Mouse (Mus musculus) megakaryocyte, embryonic 14.5 days (primary cell): Measurements from ENCODE around the gene Lrrc45. TPM values are rescaled to one million over a fixed set of nuclear protein-coding genes. Genes with fewer than 3 reads are reported as not detected.
"Not testable (repeated sequence)": the region's sequence is repeated elsewhere in the genome, so short reads cannot be mapped to it uniquely, and the experiment has no call there.

Source experiments
- H3K27me3 ChIP-seq: replicated peaks from 2 replicates; pipeline ENCODE3; 2012; ENCODE audit warnings: inconsistent platforms
- H3K36me3 ChIP-seq: replicated peaks from 2 replicates; pipeline ENCODE3; 2012; ENCODE audit warnings: low read length, inconsistent platforms, mixed read lengths
- H3K4me1 ChIP-seq: 2 replicates; pipeline ENCODE4 v1.6.1; 2012; ENCODE audit warnings: inconsistent platforms
- H3K4me3 ChIP-seq: replicated peaks from 2 replicates; pipeline ENCODE3; 2012; ENCODE audit warnings: moderate library complexity, mild to moderate bottlenecking, inconsistent platforms
- H3K9me3 ChIP-seq: 2 replicates; pipeline ENCODE4 v1.6.1; 2012; ENCODE audit warnings: inconsistent platforms
- FLI1 ChIP-seq: IDR thresholded peaks from 2 replicates; pipeline ENCODE4 v1.6.1; 2012; ENCODE audit warnings: low read length, inconsistent platforms, mixed read lengths
- GATA1 ChIP-seq: IDR thresholded peaks from 3 replicates; pipeline ENCODE4 v1.6.1; 2012; ENCODE audit warnings: mixed read lengths, low read length, inconsistent platforms, borderline replicate concordance
- polyA plus RNA-seq: library from polyadenylated mRNA; stranded (reverse); fragments of >175 nt; gene quantifications from 2 replicates; pipeline ENCODE4 v1.2.3, GENCODE M21; 2012; ENCODE audit warnings: low replicate concordance; ENCODE audit not compliant: insufficient read depth

The Lrrc45 gene
- polyA plus RNA-seq, 1 experiment, result 23.5 TPM

GRCm38 (mm10) chr11:120736424-120736823 lies 22.7 kb downstream of the Lrrc45 start:
- Histone ChIP-seq H3K4me1 (peaks cover 8% of the 10 kb centered on the region), H3K36me3 (no peaks in the 10 kb centered on the region), H3K9me3 (no peaks in the 10 kb centered on the region), H3K27me3 (peaks cover 50% of the 10 kb centered on the region), H3K4me3 (no peak overlapping the region)
- no peak for TF ChIP-seq GATA1
- TF ChIP-seq FLI1, result no peak

GRCm38 (mm10) chr11:120740981-120741380 lies 27.3 kb downstream of the Lrrc45 start:
- no peak for TF ChIP-seq GATA1
- no peak for TF ChIP-seq FLI1
- H3K36me3 ChIP-seq, result no peaks in the 10 kb centered on the region
- no peaks in the 10 kb centered on the region for H3K9me3 ChIP-seq
- no peak overlapping the region for H3K4me3 ChIP-seq
- peaks cover 5% of the 10 kb centered on the region for H3K4me1 ChIP-seq
- peaks cover 45% of the 10 kb centered on the region for H3K27me3 ChIP-seq

- Histone ChIP-seq H3K36me3 (no peaks in the 10 kb centered on the region), H3K4me1 (peaks cover 5% of the 10 kb centered on the region), H3K27me3 (peaks cover 43% of the 10 kb centered on the region), H3K4me3 (no peak overlapping the region), H3K9me3 (no peaks in the 10 kb centered on the region)
- no peak for TF ChIP-seq GATA1
- TF ChIP-seq FLI1, result no peak
Observed at GRCm38 (mm10) chr11:120744121-120744701, 30.5 kb downstream of the Lrrc45 start.

- H3K4me3 ChIP-seq, result no peak overlapping the region
- H3K36me3 ChIP-seq, result no peaks in the 10 kb centered on the region
- H3K27me3 ChIP-seq, result peaks cover 37% of the 10 kb centered on the region
- TF ChIP-seq GATA1, result no peak
- no peaks in the 10 kb centered on the region for H3K9me3 ChIP-seq
- H3K4me1 ChIP-seq, result no peaks in the 10 kb centered on the region
Observed at GRCm38 (mm10) chr11:120747974-120748373, 34.2 kb downstream of the Lrrc45 start.

GRCm38 (mm10) chr11:120749430-120749829 lies 35.7 kb downstream of the Lrrc45 start:
- TF ChIP-seq FLI1 (no peak), GATA1 (no peak)
- Histone ChIP-seq H3K4me3 (no peak overlapping the region), H3K4me1 (no peaks in the 10 kb centered on the region), H3K36me3 (no peaks in the 10 kb centered on the region), H3K9me3 (no peaks in the 10 kb centered on the region), H3K27me3 (peaks cover 30% of the 10 kb centered on the region)

GRCm38 (mm10) chr11:120751606-120752005 lies 37.9 kb downstream of the Lrrc45 start:
- Histone ChIP-seq H3K4me3 (no peak overlapping the region), H3K4me1 (no peaks in the 10 kb centered on the region), H3K36me3 (no peaks in the 10 kb centered on the region), H3K9me3 (peaks cover 5% of the 10 kb centered on the region), H3K27me3 (peaks cover 17% of the 10 kb centered on the region)
- TF ChIP-seq GATA1 (no peak), FLI1 (no peak)

- peaks cover 6% of the 10 kb centered on the region for H3K4me1 ChIP-seq
- H3K27me3 ChIP-seq, result peaks cover 21% of the 10 kb centered on the region
- TF ChIP-seq GATA1, result no peak
- TF ChIP-seq FLI1, result no peak
- no peak overlapping the region for H3K4me3 ChIP-seq
- peaks cover 55% of the 10 kb centered on the region for H3K9me3 ChIP-seq
- H3K36me3 ChIP-seq, result no peaks in the 10 kb centered on the region
Observed at GRCm38 (mm10) chr11:120760236-120760635, 46.5 kb downstream of the Lrrc45 start.

GRCm38 (mm10) chr11:120761811-120762671 lies 48.3 kb downstream of the Lrrc45 start:
- Histone ChIP-seq H3K36me3 (no peaks in the 10 kb centered on the region), H3K4me3 (peak overlapping the region; percentile 26), H3K4me1 (peaks cover 9% of the 10 kb centered on the region), H3K27me3 (peaks cover 35% of the 10 kb centered on the region), H3K9me3 (peaks cover 46% of the 10 kb centered on the region)
- TF ChIP-seq FLI1, result no peak
- no peak for TF ChIP-seq GATA1

GRCm38 (mm10) chr11:120762672-120763041 lies 48.9 kb downstream of the Lrrc45 start, which contains the start of gene Hmga1b:
Hmga1b (plus strand) TSS chr11:120762794.
- Histone ChIP-seq H3K4me1 (peaks cover 16% of the 10 kb centered on the region), H3K4me3 (peak within 1 kb of the TSS; percentile 26), H3K27me3 (peaks cover 38% of the 10 kb centered on the region), H3K9me3 (peaks cover 44% of the 10 kb centered on the region)
- H3K36me3 ChIP-seq, result not testable (repeated sequence)

- Histone ChIP-seq H3K4me1 (peaks cover 23% of the 10 kb centered on the region), H3K9me3 (peaks cover 37% of the 10 kb centered on the region), H3K27me3 (peaks cover 41% of the 10 kb centered on the region)
- not testable (repeated sequence) for H3K36me3 ChIP-seq, H3K4me3 ChIP-seq
Observed at GRCm38 (mm10) chr11:120763121-120763999, 49.6 kb downstream of the Lrrc45 start.

GRCm38 (mm10) chr11:120767023-120767422 lies 53.3 kb downstream of the Lrrc45 start:
- H3K27me3 ChIP-seq, result peaks cover 36% of the 10 kb centered on the region
- not testable (repeated sequence) for H3K36me3 ChIP-seq, H3K9me3 ChIP-seq, H3K4me3 ChIP-seq
- H3K4me1 ChIP-seq, result peaks cover 23% of the 10 kb centered on the region
